Mouse (Mus musculus): ENCODE measurements around the gene Cdc26.

GRCm38 (mm10) chr4:62397616-62398365 is 10.7 kb downstream of the Cdc26 start:
- TF ChIP-seq CTCF (IDR thresholded peaks at IDR 0.05; ENCODE audit: borderline replicate concordance, control insufficient read depth, extremely low read depth, insufficient read depth, low read length, poor library complexity) (no peak), POLR2A (IDR thresholded peaks at IDR 0.05; ENCODE audit: control insufficient read depth, extremely low read depth, insufficient read depth, low read length, poor library complexity) (no peak)

Measured in thymus, adult 2 months (tissue).